Mouse (Mus musculus) megakaryocyte, embryonic 14.5 days (primary cell): ENCODE results near the gene Rin3. TPM values are rescaled to one million over a fixed set of nuclear protein-coding genes. Genes with fewer than 3 reads are reported as not detected.
A peak's percentile ranks its signal among the peaks of the same experiment; 100 is the strongest.

Source experiments
- H3K27me3 ChIP-seq: replicated peaks from 2 replicates; pipeline ENCODE3; 2012; ENCODE audit warnings: inconsistent platforms
- H3K36me3 ChIP-seq: replicated peaks from 2 replicates; pipeline ENCODE3; 2012; ENCODE audit warnings: low read length, inconsistent platforms, mixed read lengths
- H3K4me1 ChIP-seq: 2 replicates; pipeline ENCODE4 v1.6.1; 2012; ENCODE audit warnings: inconsistent platforms
- H3K4me3 ChIP-seq: replicated peaks from 2 replicates; pipeline ENCODE3; 2012; ENCODE audit warnings: moderate library complexity, mild to moderate bottlenecking, inconsistent platforms
- H3K9me3 ChIP-seq: 2 replicates; pipeline ENCODE4 v1.6.1; 2012; ENCODE audit warnings: inconsistent platforms
- FLI1 ChIP-seq: IDR thresholded peaks from 2 replicates; pipeline ENCODE4 v1.6.1; 2012; ENCODE audit warnings: low read length, inconsistent platforms, mixed read lengths
- GATA1 ChIP-seq: IDR thresholded peaks from 3 replicates; pipeline ENCODE4 v1.6.1; 2012; ENCODE audit warnings: mixed read lengths, low read length, inconsistent platforms, borderline replicate concordance
- polyA plus RNA-seq: library from polyadenylated mRNA; stranded (reverse); fragments of >175 nt; gene quantifications from 2 replicates; pipeline ENCODE4 v1.2.3, GENCODE M21; 2012; ENCODE audit warnings: low replicate concordance; ENCODE audit not compliant: insufficient read depth

Gene Rin3
- polyA plus RNA-seq, 1 experiment: 117 TPM

DNA sequence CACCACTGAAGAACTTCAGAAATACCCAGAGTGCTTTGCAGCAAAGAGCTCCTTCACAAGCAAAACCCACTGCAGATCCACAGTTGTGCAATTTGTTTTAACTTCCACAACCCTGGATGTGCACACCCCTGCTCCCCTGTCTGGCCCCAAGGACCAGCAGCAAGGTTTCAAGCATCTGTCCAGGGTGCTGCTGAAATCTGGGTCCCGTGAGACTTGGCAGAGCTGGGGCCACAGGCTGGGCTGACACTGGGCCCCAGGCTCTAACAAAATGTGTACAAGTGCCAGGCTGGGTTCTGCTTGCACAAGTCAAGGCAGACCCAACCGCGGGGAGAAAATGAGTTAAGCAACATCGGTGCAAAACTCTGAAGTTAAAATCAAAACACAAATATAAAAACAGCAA lies 115.7 kb downstream of the Rin3 start:
- Histone ChIP-seq H3K4me1 (peaks cover 44% of the 10 kb centered on the region), H3K36me3 (peaks cover 94% of the 10 kb centered on the region), H3K27me3 (peaks cover 10% of the 10 kb centered on the region), H3K9me3 (no peaks in the 10 kb centered on the region; the same call in 1 of the 2 replicates), H3K4me3 (no peak overlapping the region)
- no peak for TF ChIP-seq GATA1
- TF ChIP-seq FLI1: no peak

DNA sequence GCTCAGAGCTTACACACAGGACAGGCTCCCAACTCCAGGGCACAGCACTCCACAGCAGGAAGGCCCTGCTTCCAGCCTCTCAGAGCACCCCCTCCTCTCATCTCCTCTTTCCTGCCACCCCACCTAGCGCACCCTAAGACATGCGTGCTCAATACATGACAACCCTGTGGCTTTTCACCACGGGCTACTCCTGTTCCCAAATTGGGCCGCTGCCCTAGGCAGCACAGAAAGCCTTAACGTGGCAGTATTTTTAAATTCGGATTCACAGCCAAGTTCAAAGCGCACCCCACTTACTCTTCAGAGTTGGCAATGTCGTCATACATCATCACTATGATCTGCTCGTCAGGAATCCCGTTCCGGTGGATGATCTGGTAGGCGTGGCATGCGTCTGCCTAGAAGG lies 130.3 kb downstream of the Rin3 start:
- Histone ChIP-seq H3K27me3 (no peaks in the 10 kb centered on the region), H3K4me1 (peaks cover 40% of the 10 kb centered on the region), H3K4me3 (no peak overlapping the region), H3K9me3 (no peaks in the 10 kb centered on the region), H3K36me3 (peaks cover 45% of the 10 kb centered on the region)
- TF ChIP-seq GATA1 (no peak), FLI1 (no peak)

DNA sequence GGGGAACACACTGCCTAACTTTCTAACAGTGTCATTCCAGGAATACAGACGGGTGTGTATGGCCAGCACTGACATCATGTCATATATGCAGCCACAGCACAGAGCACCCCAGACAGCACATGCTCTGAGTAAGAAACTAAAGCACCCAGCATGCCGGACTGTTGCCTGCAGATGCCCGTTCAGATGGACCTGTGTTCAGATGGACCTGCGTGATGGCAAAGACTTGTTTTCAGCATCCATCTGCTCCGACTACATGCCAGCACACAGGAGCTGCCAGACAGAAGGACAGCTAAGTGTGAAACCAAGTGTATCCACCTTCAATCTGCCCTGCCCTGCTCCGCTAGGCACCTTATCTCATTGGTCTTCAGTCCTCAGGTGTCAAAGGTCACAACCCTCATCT lies 131.8 kb downstream of the Rin3 start:
- peaks cover 49% of the 10 kb centered on the region for H3K4me1 ChIP-seq
- peaks cover 47% of the 10 kb centered on the region for H3K36me3 ChIP-seq
- TF ChIP-seq GATA1: no peak
- no peak for TF ChIP-seq FLI1

DNA sequence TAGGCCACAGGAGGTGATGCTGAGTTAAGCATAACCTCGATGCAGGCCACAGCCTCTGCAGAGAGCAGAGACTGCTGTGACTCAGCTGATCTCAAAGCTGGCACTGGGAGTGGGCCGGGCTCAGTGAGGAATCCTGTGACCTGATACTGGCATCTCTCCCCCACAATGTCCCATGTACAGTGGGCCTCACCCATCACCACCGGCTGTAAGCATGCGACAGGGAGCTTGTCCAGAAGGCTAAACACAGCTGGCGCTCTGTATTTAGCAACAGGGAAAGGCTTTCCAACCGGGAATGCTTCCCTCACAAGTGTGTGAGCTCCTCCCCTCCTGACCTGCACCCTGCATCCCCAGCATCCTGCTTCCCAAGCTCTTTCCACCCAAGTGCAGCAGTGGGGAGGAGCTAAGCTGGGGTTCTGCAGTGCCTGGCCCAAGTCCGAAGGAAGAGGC lies 133.6 kb downstream of the Rin3 start:
- TF ChIP-seq FLI1 (no peak), GATA1 (no peak)
- H3K27me3 ChIP-seq: no peaks in the 10 kb centered on the region
- no peaks in the 10 kb centered on the region for H3K9me3 ChIP-seq
- H3K4me1 ChIP-seq: peaks cover 66% of the 10 kb centered on the region
- peak overlapping the region; percentile 59 for H3K4me3 ChIP-seq
- H3K36me3 ChIP-seq: peaks cover 53% of the 10 kb centered on the region

More for the DNA sequence above, 131.8 kb downstream of the Rin3 start:
- Histone ChIP-seq H3K4me3 (peak overlapping the region; percentile 4), H3K9me3 (no peaks in the 10 kb centered on the region), H3K27me3 (no peaks in the 10 kb centered on the region)

DNA sequence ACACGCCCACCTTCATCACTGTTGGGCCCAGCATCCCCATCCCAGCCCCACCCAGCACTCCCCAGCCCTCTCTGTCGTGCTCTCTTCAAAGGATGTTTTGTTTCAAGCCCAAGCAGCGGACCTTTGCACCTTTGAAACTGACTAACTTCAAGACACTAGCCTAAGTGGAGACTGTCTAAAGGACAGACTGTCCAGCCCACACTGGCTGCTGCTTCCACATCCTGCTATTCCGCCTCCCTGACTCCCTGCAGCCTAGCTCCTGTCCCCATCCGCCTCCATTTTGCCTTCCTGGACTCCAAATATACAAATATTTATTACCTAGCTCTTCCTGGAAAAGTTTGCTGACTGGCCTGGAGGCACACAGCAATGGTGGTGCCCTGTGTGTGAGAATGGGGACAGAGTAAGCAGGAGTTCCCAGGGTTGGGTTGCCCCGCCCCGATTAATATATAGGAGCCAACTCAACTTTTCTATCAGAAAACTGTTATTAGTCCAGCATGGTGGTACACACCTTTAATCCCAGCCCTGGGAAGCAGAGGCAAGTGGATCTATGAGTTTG lies 134.2 kb downstream of the Rin3 start:
- Histone ChIP-seq H3K4me3 (no peak overlapping the region), H3K27me3 (no peaks in the 10 kb centered on the region), H3K36me3 (peaks cover 59% of the 10 kb centered on the region), H3K4me1 (peaks cover 72% of the 10 kb centered on the region), H3K9me3 (no peaks in the 10 kb centered on the region)
- TF ChIP-seq GATA1 (no peak), FLI1 (no peak)

DNA sequence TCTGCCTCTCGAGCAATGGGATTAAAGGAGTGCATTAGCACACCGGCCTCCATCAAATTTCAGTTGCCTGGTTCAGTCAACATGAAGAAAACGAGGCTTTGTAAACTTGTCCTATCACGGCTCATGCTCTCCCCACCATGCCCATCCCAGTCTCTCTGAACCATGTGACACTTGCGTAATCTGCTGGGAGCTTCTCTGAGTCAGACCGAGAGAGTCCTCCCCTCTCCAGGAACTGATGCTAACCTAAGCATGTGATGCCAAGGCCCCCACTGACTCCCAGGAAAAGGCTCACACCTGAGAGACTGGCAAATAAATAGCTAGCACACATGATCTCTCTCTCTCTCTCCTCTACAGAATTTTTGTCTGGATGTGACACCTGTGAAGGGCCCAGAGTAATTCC lies 134.9 kb downstream of the Rin3 start:
- H3K4me1 ChIP-seq: peaks cover 79% of the 10 kb centered on the region
- no peaks in the 10 kb centered on the region for H3K9me3 ChIP-seq
- H3K36me3 ChIP-seq: peaks cover 64% of the 10 kb centered on the region
- TF ChIP-seq GATA1: no peak
- no peak for TF ChIP-seq FLI1
- no peaks in the 10 kb centered on the region for H3K27me3 ChIP-seq
- H3K4me3 ChIP-seq: no peak overlapping the region

DNA sequence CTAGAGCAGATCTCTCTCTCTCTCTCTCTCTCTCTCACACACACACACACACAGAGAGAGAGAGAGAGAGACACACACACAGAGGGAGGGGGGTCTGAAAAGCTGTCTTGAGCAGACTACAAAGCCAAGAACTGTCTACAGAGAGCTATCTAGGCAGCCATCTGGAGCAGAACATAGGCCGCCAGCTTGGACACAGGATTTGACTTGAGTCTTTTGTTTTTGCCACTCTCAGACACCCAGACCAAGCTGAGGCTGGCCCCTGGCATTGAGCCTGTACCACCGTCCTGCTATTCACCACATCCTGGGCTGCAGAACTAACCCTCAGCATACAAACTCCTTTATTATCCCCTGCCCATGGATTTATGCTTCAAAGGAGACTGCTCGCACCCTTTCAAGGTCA lies 136.7 kb downstream of the Rin3 start:
- Histone ChIP-seq H3K4me1 (peaks cover 92% of the 10 kb centered on the region), H3K36me3 (peaks cover 61% of the 10 kb centered on the region)
- TF ChIP-seq FLI1: no peak
- TF ChIP-seq GATA1: no peak

DNA sequence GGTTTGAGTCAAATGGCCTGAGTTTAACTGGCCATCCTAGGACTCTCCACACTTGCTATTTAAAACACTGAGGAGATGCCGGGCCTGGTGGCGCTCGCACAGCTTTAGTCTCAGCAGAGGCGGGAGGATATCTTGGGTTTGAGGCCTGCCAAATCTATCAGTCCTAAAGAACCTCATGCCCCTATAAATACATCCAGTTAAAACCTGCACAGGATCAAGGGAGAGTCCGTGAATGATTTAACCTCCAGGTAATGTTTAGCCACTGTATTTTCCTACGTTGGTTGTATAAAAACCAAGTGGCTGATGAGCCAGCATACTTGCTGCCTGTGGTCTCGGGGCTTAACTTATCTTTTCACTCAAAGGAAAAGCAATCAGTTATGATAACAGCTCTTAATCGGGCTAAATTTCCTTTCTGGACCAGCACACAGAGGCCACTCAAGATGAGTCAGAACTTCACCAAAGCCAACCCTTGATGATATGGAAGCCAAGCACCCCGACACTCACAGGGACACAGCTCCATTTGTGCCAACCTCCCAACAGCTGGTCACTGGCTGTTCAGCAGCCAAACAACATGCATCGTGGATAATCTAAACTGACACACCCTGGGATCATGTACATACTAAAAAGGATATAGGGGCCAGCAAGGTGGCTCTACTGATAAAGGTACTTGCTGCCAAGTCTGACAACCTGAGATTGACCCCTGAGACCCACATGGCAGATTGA lies 137.5 kb downstream of the Rin3 start:
- Histone ChIP-seq H3K4me3 (peak overlapping the region; percentile 71), H3K9me3 (no peaks in the 10 kb centered on the region), H3K27me3 (no peaks in the 10 kb centered on the region), H3K36me3 (peaks cover 61% of the 10 kb centered on the region), H3K4me1 (peaks cover 92% of the 10 kb centered on the region)
- TF ChIP-seq FLI1 (no peak), GATA1 (no peak)

More for the DNA sequence above, 136.7 kb downstream of the Rin3 start:
- no peak overlapping the region for H3K4me3 ChIP-seq
- H3K27me3 ChIP-seq: no peaks in the 10 kb centered on the region
- H3K9me3 ChIP-seq: no peaks in the 10 kb centered on the region

DNA sequence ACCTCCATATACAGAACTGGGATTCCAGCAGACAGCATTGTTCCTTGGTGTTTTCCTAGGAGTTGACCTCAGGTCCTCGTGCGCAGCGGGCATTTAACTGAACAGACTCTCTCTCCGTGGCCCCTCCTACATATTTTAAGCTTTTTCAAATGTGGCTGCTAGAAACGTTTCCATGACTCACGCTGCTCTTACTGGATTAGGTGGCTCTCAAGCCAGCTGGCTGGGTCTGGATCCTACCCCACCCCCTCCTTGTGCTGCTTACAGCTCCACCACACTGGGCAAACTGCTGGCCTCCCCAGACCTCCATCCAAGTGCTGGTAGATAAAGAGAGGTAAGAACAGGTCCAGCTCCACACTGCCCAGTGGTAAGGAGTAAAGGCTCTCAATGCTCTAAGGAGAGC lies 139.2 kb downstream of the Rin3 start:
- peaks cover 44% of the 10 kb centered on the region for H3K36me3 ChIP-seq
- no peaks in the 10 kb centered on the region for H3K9me3 ChIP-seq
- TF ChIP-seq GATA1 (no peak), FLI1 (no peak)
- H3K4me1 ChIP-seq: peaks cover 86% of the 10 kb centered on the region
- no peaks in the 10 kb centered on the region for H3K27me3 ChIP-seq
- H3K4me3 ChIP-seq: no peak overlapping the region

DNA sequence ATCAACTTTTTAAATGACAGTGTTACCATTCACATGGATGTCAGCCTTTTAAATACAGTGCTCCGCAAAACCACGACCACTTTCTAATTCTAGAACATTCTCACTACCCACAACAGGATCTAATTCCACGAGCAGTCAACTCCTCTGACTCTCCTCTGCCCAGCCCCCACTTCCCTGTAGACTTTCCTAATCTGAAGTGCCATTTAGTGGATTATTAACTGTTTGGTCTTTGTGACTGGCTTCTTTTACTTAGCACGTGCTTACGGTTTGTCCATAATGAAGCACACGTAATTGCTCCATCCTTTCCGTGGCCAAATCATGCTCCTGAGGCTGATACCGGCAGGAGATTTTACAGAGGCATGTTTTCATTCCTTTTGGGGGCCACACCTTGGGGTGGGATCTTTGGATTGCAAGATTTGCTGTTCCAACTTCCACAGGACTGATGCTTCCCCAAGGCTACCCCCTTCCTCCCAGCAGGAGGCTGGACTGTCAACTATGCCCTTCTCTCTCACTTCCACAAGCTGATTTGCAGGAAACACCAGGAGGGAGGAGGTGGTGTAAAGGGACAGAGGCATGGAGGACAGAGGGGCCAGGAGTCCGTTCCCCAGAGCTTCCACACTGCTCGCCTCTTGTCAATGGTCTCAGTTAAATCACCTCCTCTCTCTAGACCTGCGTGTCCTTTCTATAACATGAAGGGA lies 139.9 kb downstream of the Rin3 start:
- H3K4me1 ChIP-seq: peaks cover 79% of the 10 kb centered on the region
- TF ChIP-seq FLI1: no peak
- TF ChIP-seq GATA1: no peak
- no peaks in the 10 kb centered on the region for H3K9me3 ChIP-seq
- peaks cover 41% of the 10 kb centered on the region for H3K36me3 ChIP-seq
- peak overlapping the region; percentile 40 for H3K4me3 ChIP-seq
- no peaks in the 10 kb centered on the region for H3K27me3 ChIP-seq
